Mouse (Mus musculus): Measurements from ENCODE around the gene Mettl26. TPM values are rescaled to one million over a fixed set of nuclear protein-coding genes. Genes with fewer than 3 reads are reported as not detected.

Gene Mettl26
- polyA plus RNA-seq, 1 experiment from 2014 or later = 50.5 TPM

DNA sequence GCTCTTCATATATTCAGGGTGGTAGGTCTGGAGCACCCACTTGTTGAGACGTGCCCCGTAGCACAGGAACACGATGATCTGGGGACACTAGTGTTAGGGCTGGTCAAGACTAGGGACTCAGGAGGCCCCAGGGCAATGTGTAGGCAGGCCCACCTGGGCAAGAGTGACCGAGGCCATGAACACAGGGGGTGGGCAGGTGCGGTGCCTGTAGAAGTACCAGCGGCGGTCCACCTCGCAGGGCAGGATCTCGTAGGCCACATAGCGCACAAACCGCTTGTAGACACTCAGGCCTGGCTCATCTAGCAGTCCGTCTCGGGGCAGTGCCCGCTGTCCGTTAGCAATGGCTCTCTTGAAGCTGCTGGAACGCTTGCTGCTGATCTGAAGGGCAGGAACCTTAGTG, 39.1 kb upstream of the Mettl26 start:
- Histone ChIP-seq H3K9me3 (replicated peaks; ENCODE audit: control insufficient read depth, low read length) (no peaks in the 10 kb centered on the region), H3K9ac (ENCODE audit: low read depth, low read length) (no peak overlapping the region), H3K4me2 (ENCODE audit: low read depth, low read length) (no peak overlapping the region), H3K4me3 (ENCODE audit: low read depth, low read length) (no peak overlapping the region), H3K36me3 (ENCODE audit: control insufficient read depth, insufficient read depth) (peaks cover 27% of the 10 kb centered on the region), H3K27me3 (ENCODE audit: control insufficient read depth, insufficient read depth, low read depth, low read length) (no peaks in the 10 kb centered on the region), H3K4me1 (ENCODE audit: control insufficient read depth, low read depth, low read length) (peaks cover 60% of the 10 kb centered on the region), H3K27ac (ENCODE audit: low read length) (no peak overlapping the region)
- ATAC-seq (ENCODE audit: low read depth) = no peak
- 83% methylated on average over 16 of the region's 16 CpGs for WGBS (ENCODE audit: insufficient replicate concordance)

DNA sequence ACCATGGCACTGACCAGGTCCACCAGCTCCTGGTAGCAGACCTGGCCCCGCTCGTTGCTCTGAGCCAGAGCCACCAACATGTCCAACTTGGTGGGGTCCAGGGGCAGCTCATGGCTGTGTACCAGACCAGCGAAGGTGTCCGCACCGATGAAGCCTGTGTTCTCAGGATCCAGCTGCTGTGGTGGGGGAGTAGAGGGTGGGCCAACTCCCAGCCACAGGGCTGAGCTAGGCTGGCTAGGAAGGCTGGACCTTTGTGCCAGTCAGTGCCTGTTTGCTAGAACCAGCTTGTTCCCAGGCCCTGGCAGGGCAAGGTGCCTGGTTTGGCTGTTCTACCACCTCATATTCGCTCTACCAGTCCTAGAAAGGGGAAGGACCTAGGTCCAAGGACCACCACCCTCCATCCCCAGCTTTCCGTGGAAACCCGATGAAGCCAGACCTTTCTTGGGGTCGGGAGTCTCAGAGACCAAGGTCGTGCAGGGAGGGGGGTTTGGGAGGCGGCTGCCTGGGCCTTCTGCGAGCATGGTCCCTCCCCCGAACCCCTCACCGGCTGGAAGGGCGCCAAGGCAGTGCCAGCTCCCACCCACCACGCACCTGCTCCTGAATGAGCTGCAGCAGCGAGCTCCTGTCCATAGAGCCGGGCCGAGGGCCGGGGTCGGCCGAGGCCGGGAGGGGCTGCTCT, 38.3 kb upstream of the Mettl26 start:
- H3K27me3 ChIP-seq (ENCODE audit: control insufficient read depth, insufficient read depth, low read depth, low read length) = no peaks in the 10 kb centered on the region
- H3K4me3 ChIP-seq (ENCODE audit: low read depth, low read length) = peak overlapping the region; percentile 36
- no peaks in the 10 kb centered on the region for H3K9me3 ChIP-seq (replicated peaks; ENCODE audit: control insufficient read depth, low read length)
- H3K27ac ChIP-seq (ENCODE audit: low read length) = no peak overlapping the region
- H3K4me2 ChIP-seq (ENCODE audit: low read depth, low read length) = peak overlapping the region; percentile 66
- peaks cover 27% of the 10 kb centered on the region for H3K36me3 ChIP-seq (ENCODE audit: control insufficient read depth, insufficient read depth)
- H3K4me1 ChIP-seq (ENCODE audit: control insufficient read depth, low read depth, low read length) = peaks cover 53% of the 10 kb centered on the region
- 25% methylated on average over 23 of the region's 23 CpGs for WGBS (ENCODE audit: insufficient replicate concordance)
- peak overlapping the region; percentile 56 for H3K9ac ChIP-seq (ENCODE audit: low read depth, low read length)
- no peak for ATAC-seq (ENCODE audit: low read depth)

DNA sequence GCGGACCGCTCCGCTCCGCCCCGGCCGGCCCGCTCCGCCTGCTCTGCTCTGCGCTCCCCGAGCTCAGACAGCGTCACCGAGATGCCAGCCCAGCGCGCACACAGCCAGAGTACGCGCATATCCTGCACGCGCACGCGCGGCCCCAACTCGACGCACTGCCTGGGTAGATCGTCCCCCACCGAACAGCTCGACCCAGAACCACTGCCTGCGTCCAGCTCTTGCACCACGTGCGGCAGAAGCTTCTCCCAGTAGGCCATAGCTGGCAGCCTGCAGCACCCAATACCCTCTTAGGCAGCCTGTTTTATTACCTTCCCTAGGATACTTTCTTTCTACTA, 37.8 kb upstream of the Mettl26 start, which contains the start of gene Rhbdl1:
Gene Rhbdl1, minus strand, starts transcription at position 220 of the 335 bp plus-strand sequence.
- Histone ChIP-seq H3K4me2 (ENCODE audit: low read depth, low read length) (peak within 1 kb of the TSS; percentile 66), H3K9ac (ENCODE audit: low read depth, low read length) (peak within 1 kb of the TSS; percentile 56), H3K9me3 (replicated peaks; ENCODE audit: control insufficient read depth, low read length) (no peaks in the 10 kb centered on the region), H3K27ac (ENCODE audit: low read length) (0 out of 2 replicates have a peak within 1 kb of the TSS, but pooled peaks have one; percentile 9), H3K27me3 (ENCODE audit: control insufficient read depth, insufficient read depth, low read depth, low read length) (no peaks in the 10 kb centered on the region), H3K4me1 (ENCODE audit: control insufficient read depth, low read depth, low read length) (peaks cover 48% of the 10 kb centered on the region), H3K4me3 (ENCODE audit: low read depth, low read length) (peak within 1 kb of the TSS; percentile 36), H3K36me3 (ENCODE audit: control insufficient read depth, insufficient read depth) (peaks cover 32% of the 10 kb centered on the region)
- WGBS (ENCODE audit: insufficient replicate concordance) = 3% methylated on average over 29 of the region's 29 CpGs
- ATAC-seq (ENCODE audit: low read depth) = no peak

DNA sequence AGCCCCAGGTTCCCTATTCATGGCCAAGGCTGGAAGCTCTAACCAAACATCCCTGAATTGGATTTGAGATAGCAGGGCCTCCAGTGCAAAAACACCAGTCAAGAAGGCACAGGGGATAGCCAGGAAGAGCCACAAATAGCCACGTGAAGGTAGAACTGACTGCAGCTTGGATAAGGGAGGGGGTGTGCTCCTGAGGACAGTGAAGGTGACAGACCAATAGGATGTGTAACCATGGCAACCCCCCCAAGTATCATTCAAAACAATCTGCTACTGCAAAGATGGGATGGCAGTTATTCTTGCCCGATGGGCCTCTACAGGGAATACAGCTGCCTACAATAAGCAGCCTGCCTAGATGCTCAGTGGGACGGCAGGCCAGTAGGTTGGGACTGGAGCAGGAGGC, 37.3 kb upstream of the Mettl26 start:
- H3K36me3 ChIP-seq (ENCODE audit: control insufficient read depth, insufficient read depth) = peaks cover 37% of the 10 kb centered on the region
- ATAC-seq (ENCODE audit: low read depth) = no peak

DNA sequence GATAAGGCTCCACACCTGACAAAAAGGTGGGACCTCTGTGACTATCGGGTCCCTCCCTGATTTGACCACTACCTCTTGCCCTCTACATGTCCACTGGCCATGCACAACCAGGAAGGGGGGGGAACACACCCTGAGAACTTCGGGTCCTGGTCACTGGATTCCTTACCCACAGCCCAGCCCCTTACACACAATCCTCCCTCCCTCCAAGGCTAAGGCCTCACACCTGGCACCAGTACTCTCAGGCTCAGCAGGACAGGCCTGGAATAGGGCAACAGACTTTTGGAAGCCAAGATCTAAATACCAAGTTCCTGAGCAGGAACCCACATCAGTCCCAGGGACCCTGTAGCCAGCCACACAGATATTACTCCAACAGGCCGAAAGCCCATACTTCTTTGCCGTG, 36.0 kb upstream of the Mettl26 start:
- Histone ChIP-seq H3K9me3 (replicated peaks; ENCODE audit: control insufficient read depth, low read length) (no peaks in the 10 kb centered on the region), H3K9ac (ENCODE audit: low read depth, low read length) (no peak overlapping the region), H3K4me2 (ENCODE audit: low read depth, low read length) (no peak overlapping the region), H3K27me3 (ENCODE audit: control insufficient read depth, insufficient read depth, low read depth, low read length) (no peaks in the 10 kb centered on the region), H3K4me3 (ENCODE audit: low read depth, low read length) (no peak overlapping the region), H3K4me1 (ENCODE audit: control insufficient read depth, low read depth, low read length) (peaks cover 49% of the 10 kb centered on the region), H3K27ac (ENCODE audit: low read length) (peak overlapping the region; percentile 76), H3K36me3 (ENCODE audit: control insufficient read depth, insufficient read depth) (peaks cover 37% of the 10 kb centered on the region)
- WGBS (ENCODE audit: insufficient replicate concordance) = 82% methylated on average over 4 of the region's 4 CpGs
- ATAC-seq (ENCODE audit: low read depth) = no peak

More for the DNA sequence above, 37.3 kb upstream of the Mettl26 start:
- H3K9me3 ChIP-seq (replicated peaks; ENCODE audit: control insufficient read depth, low read length) = no peaks in the 10 kb centered on the region
- no peaks in the 10 kb centered on the region for H3K27me3 ChIP-seq (ENCODE audit: control insufficient read depth, insufficient read depth, low read depth, low read length)
- no peak overlapping the region for H3K9ac ChIP-seq (ENCODE audit: low read depth, low read length)
- 0 out of 2 replicates have a peak overlapping the region, but pooled peaks have one; percentile 9 for H3K27ac ChIP-seq (ENCODE audit: low read length)
- peaks cover 44% of the 10 kb centered on the region for H3K4me1 ChIP-seq (ENCODE audit: control insufficient read depth, low read depth, low read length)
- WGBS (ENCODE audit: insufficient replicate concordance) = 57% methylated on average over 3 of the region's 3 CpGs
- H3K4me2 ChIP-seq (ENCODE audit: low read depth, low read length) = no peak overlapping the region
- H3K4me3 ChIP-seq (ENCODE audit: low read depth, low read length) = no peak overlapping the region

DNA sequence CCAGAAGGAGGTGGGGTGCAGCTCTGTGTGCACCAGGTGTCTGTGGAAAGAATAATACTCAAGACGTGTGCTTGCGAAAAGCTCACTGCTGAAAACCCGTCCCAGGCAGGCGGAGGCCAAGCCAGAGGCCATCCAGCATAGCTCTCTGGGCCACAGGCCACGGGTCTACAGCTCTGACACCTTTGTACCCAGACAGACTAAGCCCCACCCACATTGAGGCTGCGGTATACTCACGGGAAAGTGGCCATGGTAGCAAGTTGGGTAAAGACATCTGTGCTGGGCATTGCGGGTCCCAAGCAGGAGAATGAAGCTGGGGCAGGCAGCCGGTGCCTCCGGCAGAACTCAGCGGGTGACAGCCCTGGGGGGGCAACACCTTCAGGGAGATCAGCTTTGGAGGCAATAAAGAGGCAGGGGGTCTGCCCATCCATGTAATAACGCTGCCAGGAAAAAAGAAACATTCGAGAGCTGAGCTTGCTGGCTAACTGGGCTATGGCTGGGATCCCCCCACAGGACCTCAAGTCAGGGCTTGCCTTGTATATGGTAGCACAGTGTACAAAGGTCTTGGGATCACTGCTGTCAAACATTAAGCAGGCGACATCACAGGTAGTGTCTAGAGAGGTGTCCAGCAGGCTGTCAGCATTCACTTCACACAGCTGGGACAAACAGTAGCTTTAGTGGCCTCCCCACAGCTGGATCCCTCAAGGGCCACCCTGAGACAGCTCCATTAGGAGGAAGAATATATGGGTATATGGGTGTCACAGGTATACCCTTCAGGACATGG, 35.2 kb upstream of the Mettl26 start:
- no peak overlapping the region for H3K4me2 ChIP-seq (ENCODE audit: low read depth, low read length)
- ATAC-seq (ENCODE audit: low read depth) = peak; percentile 44

DNA sequence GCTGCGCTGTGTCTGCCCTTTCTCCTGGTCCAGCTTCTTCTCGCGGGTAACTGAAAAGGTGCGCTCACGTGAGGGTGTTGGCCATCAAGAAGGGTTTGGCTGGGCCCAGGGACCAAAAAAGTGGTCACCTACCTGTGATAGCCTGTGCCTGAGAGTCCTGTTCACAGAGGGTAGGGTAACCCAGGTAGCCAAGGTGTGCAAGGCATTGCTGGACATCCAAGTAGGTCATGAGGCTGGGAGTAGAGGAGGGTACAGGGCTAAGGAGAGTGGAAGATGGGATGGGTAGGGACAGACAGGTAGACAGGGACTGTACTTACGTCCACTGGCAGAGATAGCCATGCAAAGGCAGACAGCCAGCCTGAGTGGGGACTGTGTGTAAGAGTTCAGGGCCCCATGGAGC, 34.4 kb upstream of the Mettl26 start:
- Histone ChIP-seq H3K9ac (ENCODE audit: low read depth, low read length) (no peak overlapping the region), H3K4me1 (ENCODE audit: control insufficient read depth, low read depth, low read length) (peaks cover 40% of the 10 kb centered on the region), H3K27ac (ENCODE audit: low read length) (no peak overlapping the region), H3K9me3 (replicated peaks; ENCODE audit: control insufficient read depth, low read length) (no peaks in the 10 kb centered on the region), H3K36me3 (ENCODE audit: control insufficient read depth, insufficient read depth) (peaks cover 37% of the 10 kb centered on the region), H3K4me2 (ENCODE audit: low read depth, low read length) (no peak overlapping the region), H3K27me3 (ENCODE audit: control insufficient read depth, insufficient read depth, low read depth, low read length) (no peaks in the 10 kb centered on the region), H3K4me3 (ENCODE audit: low read depth, low read length) (no peak overlapping the region)
- WGBS (ENCODE audit: insufficient replicate concordance) = 88% methylated on average over 6 of the region's 6 CpGs
- ATAC-seq (ENCODE audit: low read depth) = no peak

More for the DNA sequence above, 35.2 kb upstream of the Mettl26 start:
- H3K9ac ChIP-seq (ENCODE audit: low read depth, low read length) = 0 out of 2 replicates have a peak overlapping the region, but pooled peaks have one; percentile 3
- H3K27me3 ChIP-seq (ENCODE audit: control insufficient read depth, insufficient read depth, low read depth, low read length) = no peaks in the 10 kb centered on the region
- H3K4me3 ChIP-seq (ENCODE audit: low read depth, low read length) = no peak overlapping the region
- peak overlapping the region; percentile 76 for H3K27ac ChIP-seq (ENCODE audit: low read length)
- H3K4me1 ChIP-seq (ENCODE audit: control insufficient read depth, low read depth, low read length) = peaks cover 43% of the 10 kb centered on the region
- WGBS (ENCODE audit: insufficient replicate concordance) = 78% methylated on average over 14 of the region's 14 CpGs
- peaks cover 37% of the 10 kb centered on the region for H3K36me3 ChIP-seq (ENCODE audit: control insufficient read depth, insufficient read depth)
- H3K9me3 ChIP-seq (replicated peaks; ENCODE audit: control insufficient read depth, low read length) = no peaks in the 10 kb centered on the region

DNA sequence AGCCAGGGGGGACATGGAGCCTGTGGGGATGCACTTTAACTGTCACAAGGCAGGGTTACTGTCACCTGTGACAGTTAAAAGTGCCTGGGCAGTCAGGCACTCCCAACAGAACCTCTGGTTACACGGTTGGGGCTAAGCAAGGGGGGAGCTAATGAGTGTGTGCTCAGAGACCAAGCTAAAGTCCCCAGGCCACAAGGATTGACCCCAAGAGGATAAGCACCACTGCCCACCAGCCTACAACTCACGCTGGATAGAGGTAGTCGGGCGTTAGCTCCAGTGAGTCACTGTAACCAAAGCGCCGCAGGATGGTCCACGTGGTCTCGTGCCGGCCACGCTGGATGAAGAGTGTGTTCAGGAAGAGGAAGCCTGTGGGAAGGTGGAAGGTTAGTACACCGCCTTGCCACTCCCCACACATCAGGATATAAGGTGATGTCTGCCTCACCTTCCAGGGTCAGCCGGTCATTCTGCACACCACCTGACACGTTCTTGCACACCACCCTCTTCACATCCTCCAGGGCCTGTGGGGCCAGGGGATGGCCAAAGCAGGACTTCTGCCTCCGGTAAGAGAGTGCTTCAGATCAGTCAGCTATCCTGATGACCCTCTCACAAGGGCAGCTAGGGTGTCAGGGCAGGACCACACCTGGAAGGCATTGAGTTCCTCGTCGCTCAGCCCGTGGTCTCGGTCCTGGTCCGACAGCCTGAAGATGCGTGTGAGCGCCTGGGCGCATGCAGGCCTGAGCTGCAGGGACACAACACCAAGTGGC, 33.6 kb upstream of the Mettl26 start, which contains the start of gene Gm20683:
Gene Gm20683, minus strand, starts transcription at position 647 of the 764 bp plus-strand sequence.
- H3K9ac ChIP-seq (ENCODE audit: low read depth, low read length) = no peak within 1 kb of the TSS
- no peak within 1 kb of the TSS for H3K27ac ChIP-seq (ENCODE audit: low read length)
- peaks cover 36% of the 10 kb centered on the region for H3K4me1 ChIP-seq (ENCODE audit: control insufficient read depth, low read depth, low read length)

More for the DNA sequence above, 33.6 kb upstream of the Mettl26 start, which contains the start of gene Gm20683:
- Histone ChIP-seq H3K36me3 (ENCODE audit: control insufficient read depth, insufficient read depth) (peaks cover 37% of the 10 kb centered on the region), H3K4me2 (ENCODE audit: low read depth, low read length) (no peak within 1 kb of the TSS), H3K4me3 (ENCODE audit: low read depth, low read length) (no peak within 1 kb of the TSS), H3K27me3 (ENCODE audit: control insufficient read depth, insufficient read depth, low read depth, low read length) (no peaks in the 10 kb centered on the region), H3K9me3 (replicated peaks; ENCODE audit: control insufficient read depth, low read length) (no peaks in the 10 kb centered on the region)
- no peak for ATAC-seq (ENCODE audit: low read depth)
- WGBS (ENCODE audit: insufficient replicate concordance) = 90% methylated on average over 22 of the region's 22 CpGs

Data from liver, embryonic 16.5 days (tissue).